Mouse (Mus musculus) MEL (cell line): ENCODE results near the gene Efcab2. TPM values are rescaled to one million over a fixed set of nuclear protein-coding genes. Genes with fewer than 3 reads are reported as not detected.

ENCODE experiments used
- DNase-seq: peaks from one replicate; pipeline ENCODE4 v3.0.0; 2011; ENCODE audit warnings: low read depth, low spot score
- H3K27ac ChIP-seq: 2 replicates; pipeline ENCODE4 v1.5.1; 2012; ENCODE audit warnings: low read depth, mild to moderate bottlenecking, control low read depth, low read length, moderate library complexity; ENCODE audit not compliant: control insufficient read depth
- H3K27me3 ChIP-seq, 2 experiments: fragments of 150-350 bp in 1 of 2; sonication (generic) in 1 of 2; 2 replicates each; pipeline ENCODE4 v1.6.1; 2012; ENCODE audit warnings: low read length in 2 of 2, mild to moderate bottlenecking in 2 of 2, improper control_type of control experiment in 1 of 2, moderate library complexity in 1 of 2; ENCODE audit not compliant: insufficient read depth in 2 of 2, control insufficient read depth in 1 of 2
- H3K36me3 ChIP-seq, 2 experiments: 2 replicates each; pipeline ENCODE4 v1.6.1; 2012 to 2014; ENCODE audit warnings: low read length in 2 of 2, improper control_type of control experiment in 1 of 2, inconsistent platforms in 1 of 2, mild to moderate bottlenecking in 1 of 2; ENCODE audit not compliant: insufficient read depth in 2 of 2, control insufficient read depth in 1 of 2
- H3K4me1 ChIP-seq, 2 experiments: fragments of 150-350 bp in 1 of 2; sonication (generic) in 1 of 2; 2 replicates each; pipeline ENCODE4 v1.6.1; 2012; ENCODE audit warnings: low read length in 2 of 2, improper control_type of control experiment in 1 of 2, mild to moderate bottlenecking in 1 of 2; ENCODE audit not compliant: insufficient read depth in 2 of 2, control insufficient read depth in 1 of 2
- H3K4me3 ChIP-seq, 2 experiments: fragments of 150-350 bp in 1 of 2; sonication (generic) in 1 of 2; 2 replicates each; pipeline ENCODE4 v1.5.1; 2012; ENCODE audit warnings: low read depth in 2 of 2, low read length in 2 of 2, mild to moderate bottlenecking in 2 of 2, moderate library complexity in 2 of 2, control low read depth in 1 of 2, improper control_type of control experiment in 1 of 2; ENCODE audit not compliant: control insufficient read depth in 1 of 2, insufficient read depth in 1 of 2
- H3K79me2 ChIP-seq: 2 replicates; pipeline ENCODE4 v1.6.1; 2012; ENCODE audit warnings: mild to moderate bottlenecking, low read length, moderate library complexity; ENCODE audit not compliant: control insufficient read depth, poor library complexity, insufficient read depth
- H3K9ac ChIP-seq: 2 replicates; pipeline ENCODE4 v1.6.1; 2012; ENCODE audit warnings: low read depth, mild to moderate bottlenecking, control low read depth, low read length, moderate library complexity; ENCODE audit not compliant: control insufficient read depth, poor library complexity, severe bottlenecking
- H3K9me3 ChIP-seq: fragments of 150-350 bp; sonication (generic); replicated peaks from 2 replicates; pipeline ENCODE4 v1.6.1; 2012; ENCODE audit warnings: mild to moderate bottlenecking, low read length, improper control_type of control experiment, moderate library complexity; ENCODE audit not compliant: insufficient read depth
- BHLHE40 ChIP-seq: IDR thresholded peaks from 2 replicates; pipeline ENCODE4 v1.6.1; 2012; ENCODE audit warnings: low read depth, mild to moderate bottlenecking, inconsistent platforms, low read length, improper control_type of control experiment, borderline replicate concordance
- E2F4 ChIP-seq: IDR thresholded peaks from 2 replicates; pipeline ENCODE4 v1.6.1; 2011; ENCODE audit warnings: low read depth, low read length, improper control_type of control experiment, borderline replicate concordance
- ELF1 ChIP-seq: IDR thresholded peaks from 2 replicates; pipeline ENCODE4 v1.6.1; 2014; ENCODE audit warnings: low read depth, mild to moderate bottlenecking, inconsistent platforms, low read length, improper control_type of control experiment, moderate library complexity
- EP300 ChIP-seq, 2 experiments: IDR thresholded peaks; 2 replicates each; pipeline ENCODE4 v1.6.1; 2011; ENCODE audit warnings: improper control_type of control experiment in 2 of 2, low read length in 2 of 2, low read depth in 1 of 2, mild to moderate bottlenecking in 1 of 2
- KAT2A ChIP-seq: conservative IDR thresholded peaks from 2 replicates; pipeline ENCODE4 v1.6.1; 2012; ENCODE audit warnings: low read depth, low read length, improper control_type of control experiment, inconsistent platforms
- MXI1 ChIP-seq: IDR thresholded peaks from 2 replicates; pipeline ENCODE4 v1.6.1; 2011; ENCODE audit warnings: mild to moderate bottlenecking, low read depth, low read length, improper control_type of control experiment
- MYC ChIP-seq: IDR thresholded peaks from 2 replicates; pipeline ENCODE4 v1.6.1; 2011; ENCODE audit warnings: low read depth, mild to moderate bottlenecking, low read length, improper control_type of control experiment, moderate library complexity
- NELFE ChIP-seq: IDR thresholded peaks from 2 replicates; pipeline ENCODE4 v1.6.1; 2011; ENCODE audit warnings: low read depth, low read length, improper control_type of control experiment
- NRF1 ChIP-seq: IDR thresholded peaks from 2 replicates; pipeline ENCODE4 v1.6.1; 2014; ENCODE audit warnings: low read depth, mild to moderate bottlenecking, inconsistent platforms, low read length, improper control_type of control experiment, moderate library complexity; ENCODE audit not compliant: poor library complexity, insufficient read depth, severe bottlenecking
- POLR2AphosphoS5 ChIP-seq: IDR thresholded peaks from 2 replicates; pipeline ENCODE4 v1.6.1; 2012; ENCODE audit warnings: low read depth, borderline replicate concordance, mild to moderate bottlenecking, inconsistent platforms, low read length, moderate library complexity, mixed read lengths
- RAD21 ChIP-seq: IDR thresholded peaks from 2 replicates; pipeline ENCODE4 v1.6.1; 2011; ENCODE audit warnings: mild to moderate bottlenecking, low read depth, low read length, improper control_type of control experiment
- SIN3A ChIP-seq: IDR thresholded peaks from 2 replicates; pipeline ENCODE4 v1.6.1; 2012; ENCODE audit warnings: low read length, improper control_type of control experiment, inconsistent platforms
- TAL1 ChIP-seq: IDR thresholded peaks from 2 replicates; pipeline ENCODE4 v1.6.1; 2012; ENCODE audit warnings: mild to moderate bottlenecking, inconsistent platforms, low read length, moderate library complexity, mixed read lengths
- TBP ChIP-seq: IDR thresholded peaks from 2 replicates; pipeline ENCODE4 v1.8.0; 2011; ENCODE audit warnings: low read depth, low read length, improper control_type of control experiment
- UBTF ChIP-seq: IDR thresholded peaks from 2 replicates; pipeline ENCODE4 v1.6.1; 2012; ENCODE audit warnings: low read depth, mild to moderate bottlenecking, inconsistent platforms, low read length, improper control_type of control experiment, moderate library complexity, borderline replicate concordance; ENCODE audit not compliant: insufficient read depth
- ZKSCAN1 ChIP-seq: IDR thresholded peaks from 2 replicates; pipeline ENCODE4 v1.6.1; 2012; ENCODE audit warnings: low read depth, mild to moderate bottlenecking, inconsistent platforms, low read length, improper control_type of control experiment, moderate library complexity
- ZMIZ1 ChIP-seq: IDR thresholded peaks from 2 replicates; pipeline ENCODE4 v1.6.1; 2012; ENCODE audit warnings: low read depth, mild to moderate bottlenecking, inconsistent platforms, low read length, improper control_type of control experiment, moderate library complexity
- polyA plus RNA-seq, 2 experiments: library from polyadenylated mRNA; stranded (reverse) in 1 of 2; unstranded in 1 of 2; fragments of >175 nt in 1 of 2; fragments of >200 nt in 1 of 2; gene quantifications; 2 replicates each; pipeline versions ENCODE4 v1.2.1 to v1.2.4; 2012; ENCODE audit warnings: low replicate concordance in 2 of 2, low read depth in 1 of 2; ENCODE audit not compliant: insufficient read length in 2 of 2, insufficient read depth in 1 of 2, missing spikeins in 1 of 2
- total RNA-seq: library from RNA; depleted of rRNA; stranded (reverse); fragments of 300-350 nt; gene quantifications from 2 replicates; pipeline ENCODE4 v1.2.3, GENCODE M21; 2012

Gene Efcab2
- total and polyA plus RNA-seq, 3 experiments: 0.85 to 3.2 TPM; not detected in 1

- TF ChIP-seq E2F4: no peak
- TF ChIP-seq MXI1: peak; percentile 82
- TF ChIP-seq MYC: peak; percentile 74; the same call in 1 of the 2 replicates
- no peak for TF ChIP-seq TBP
- no peak for TF ChIP-seq ELF1
- no peak for TF ChIP-seq NRF1
- peak; percentile 60 to 67 for TF ChIP-seq EP300 (IDR thresholded peaks at IDR 0.05; ENCODE audit: low read depth in 1 of 2, low read length in 2 of 2)
- TF ChIP-seq TAL1: no peak
- peak; percentile 36; the same call in 1 of the 2 replicates for TF ChIP-seq BHLHE40
Observed at GRCm38 (mm10) chr1:178382165-178382564, 23.7 kb upstream of the Efcab2 start (continued).

DNA sequence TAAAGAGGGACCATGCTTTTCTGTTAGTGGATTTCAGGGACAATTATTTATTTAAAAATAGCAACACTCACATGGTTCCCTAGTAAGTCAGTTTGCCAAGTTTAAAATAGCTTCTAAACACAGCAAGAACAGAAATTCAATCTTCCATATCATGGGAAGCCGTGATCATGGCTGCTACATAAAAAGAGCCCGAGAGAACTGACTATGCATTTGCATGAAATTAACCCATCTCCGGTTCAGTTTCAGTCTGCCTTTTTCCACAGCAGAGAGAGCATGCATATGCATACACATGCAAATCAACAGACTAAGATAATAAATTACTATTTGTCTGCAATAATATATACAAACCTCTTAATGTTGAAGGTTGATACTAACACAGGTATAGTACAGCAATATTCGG lies 17.1 kb upstream of the Efcab2 start:
- H3K4me1 ChIP-seq: peaks cover 2 to 3% of the 10 kb centered on the region in 2 experiments; a peak in 1 of 4 replicates
- no peak overlapping the region for H3K9ac ChIP-seq
- no peaks in the 10 kb centered on the region for H3K9me3 ChIP-seq
- no peaks in the 10 kb centered on the region for H3K27me3 ChIP-seq
- no peak for DNase-seq
- no peak for TF ChIP-seq E2F4
- no peak overlapping the region for H3K4me3 ChIP-seq
- H3K27ac ChIP-seq: no peak overlapping the region
- H3K36me3 ChIP-seq: peaks cover 0 to 6% of the 10 kb centered on the region in 2 experiments; a peak in 2 of 4 replicates
- no peaks in the 10 kb centered on the region for H3K79me2 ChIP-seq

GRCm38 (mm10) chr1:178389401-178389800 lies 16.5 kb upstream of the Efcab2 start:
- Histone ChIP-seq H3K9ac (no peak overlapping the region), H3K27ac (no peak overlapping the region), H3K9me3 (no peaks in the 10 kb centered on the region), H3K36me3 (peaks cover 0 to 6% of the 10 kb centered on the region in 2 experiments; a peak in 2 of 4 replicates), H3K4me3 (no peak overlapping the region), H3K27me3 (no peaks in the 10 kb centered on the region), H3K4me1 (peaks cover 2 to 3% of the 10 kb centered on the region in 2 experiments; a peak in 1 of 4 replicates), H3K79me2 (no peaks in the 10 kb centered on the region)
- TF ChIP-seq NELFE (no peak), NRF1 (no peak), ZMIZ1 (no peak), TBP (no peak), ZKSCAN1 (no peak), E2F4 (no peak), UBTF (no peak), SIN3A (no peak), KAT2A (no peak), RAD21 (no peak), BHLHE40 (no peak), MXI1 (no peak), POLR2AphosphoS5 (no peak)
- no peak for DNase-seq
